Mouse (Mus musculus) liver, embryonic 14.5 days (tissue): ENCODE results near the gene Slc29a1.

Experiments
- CTCF ChIP-seq: IDR thresholded peaks from 2 replicates; pipeline ENCODE4 v1.5.1; 2016; ENCODE audit warnings: antibody characterized with exemption, low read depth, control low read depth
- EP300 ChIP-seq: IDR thresholded peaks from 2 replicates; pipeline ENCODE4 v1.6.1; 2016; ENCODE audit warnings: antibody characterized with exemption, low read depth

- TF ChIP-seq CTCF = no peak
- TF ChIP-seq EP300 = no peak
Measured at GRCm38 (mm10) chr17:45578242-45578641, 21.2 kb downstream of the Slc29a1 start.
